Mouse (Mus musculus): ENCODE results near the gene Hs3st5. TPM values are rescaled to one million over a fixed set of nuclear protein-coding genes. Genes with fewer than 3 reads are reported as not detected.
A peak's percentile ranks its signal among the peaks of the same experiment; 100 is the strongest.
"Not testable (repeated sequence)": the region's sequence is repeated elsewhere in the genome, so short reads cannot be mapped to it uniquely, and the experiment has no call there.

Gene Hs3st5
- polyA plus RNA-seq, 1 experiment from 2014 or later: 4.1 TPM

DNA sequence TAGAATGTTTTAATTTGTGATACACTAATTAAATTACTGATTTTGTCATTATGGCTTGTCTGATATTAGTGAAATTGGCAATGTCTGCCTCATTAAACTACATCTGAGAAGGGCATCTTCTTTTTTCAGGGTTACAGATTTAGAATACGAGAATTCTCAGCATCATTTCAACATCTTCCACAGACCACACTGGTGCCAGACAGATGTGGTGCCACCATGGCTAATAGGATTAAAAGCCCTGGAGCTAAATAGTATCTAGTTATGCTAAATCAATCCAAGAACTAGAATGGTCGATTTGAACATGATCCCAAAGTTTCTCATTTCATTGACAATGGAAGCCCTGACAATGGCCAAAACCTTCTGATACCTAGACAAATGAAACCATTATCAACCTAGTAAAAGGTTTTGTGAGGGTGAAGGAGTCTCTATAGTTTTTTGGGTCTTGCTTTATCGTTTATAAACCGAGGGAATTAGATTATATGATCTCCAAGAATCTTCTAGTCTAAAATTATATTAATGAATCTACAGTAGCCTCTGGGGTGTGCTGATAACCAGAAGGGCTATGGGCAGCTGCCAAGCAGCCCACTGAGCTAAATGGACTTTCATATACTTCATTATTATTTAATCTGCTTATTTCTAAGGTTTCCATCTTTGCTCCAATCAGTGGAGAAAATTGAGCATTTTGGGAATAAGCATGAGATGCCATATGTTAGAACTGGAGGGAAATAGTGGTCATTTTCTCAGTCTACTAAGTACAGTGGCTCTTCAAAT lies 71.9 kb downstream of the Hs3st5 start:
- no peak overlapping the region for H3K27ac ChIP-seq (replicated peaks; ENCODE audit: low read depth, low read length)
- ATAC-seq (ENCODE audit: low read depth): no peak
- 68% methylated on average over 4 of the region's 4 CpGs for WGBS
- H3K4me1 ChIP-seq (ENCODE audit: control insufficient read depth, insufficient read depth, low read length): no peaks in the 10 kb centered on the region
- DNase-seq (ENCODE audit: low spot score): no peak
- no peaks in the 10 kb centered on the region for H3K36me3 ChIP-seq (ENCODE audit: control insufficient read depth, insufficient read depth, low read length)
- H3K4me2 ChIP-seq (ENCODE audit: low read depth, low read length): no peak overlapping the region
- no peaks in the 10 kb centered on the region for H3K27me3 ChIP-seq (replicated peaks; ENCODE audit: control insufficient read depth, insufficient read depth, low read length)
- no peak overlapping the region for H3K4me3 ChIP-seq (ENCODE audit: low read depth, low read length)
- H3K9ac ChIP-seq (ENCODE audit: low read depth, low read length): no peak overlapping the region
- H3K9me3 ChIP-seq (ENCODE audit: control insufficient read depth, low read length): no peaks in the 10 kb centered on the region

DNA sequence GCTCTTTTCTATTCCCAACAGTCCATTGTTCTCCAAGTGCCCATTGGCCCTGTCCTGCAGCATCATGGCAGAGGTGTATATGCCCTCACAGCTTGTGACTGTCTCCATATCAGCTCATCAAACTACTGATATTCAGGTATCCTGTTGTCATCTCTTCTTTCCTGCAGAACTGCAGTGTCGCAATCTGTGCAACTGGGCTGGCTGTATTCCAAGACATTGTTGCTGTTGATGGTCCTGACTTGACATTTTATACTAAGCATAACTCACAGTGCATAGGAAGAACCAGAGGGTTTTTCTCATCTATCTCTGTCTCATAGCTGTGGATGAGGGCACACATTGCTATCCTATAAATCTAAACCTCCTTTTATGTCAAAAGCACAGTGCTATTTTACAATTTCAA lies 103.8 kb downstream of the Hs3st5 start:
- H3K9me3 ChIP-seq (ENCODE audit: control insufficient read depth, low read length): no peaks in the 10 kb centered on the region
- WGBS: 59% methylated on average over 1 of the region's 1 CpGs
- no peak overlapping the region for H3K27ac ChIP-seq (replicated peaks; ENCODE audit: low read depth, low read length)
- H3K27me3 ChIP-seq (replicated peaks; ENCODE audit: control insufficient read depth, insufficient read depth, low read length): no peaks in the 10 kb centered on the region
- no peaks in the 10 kb centered on the region for H3K4me1 ChIP-seq (ENCODE audit: control insufficient read depth, insufficient read depth, low read length)
- H3K36me3 ChIP-seq (ENCODE audit: control insufficient read depth, insufficient read depth, low read length): no peaks in the 10 kb centered on the region
- no peak overlapping the region for H3K4me2 ChIP-seq (ENCODE audit: low read depth, low read length)
- H3K9ac ChIP-seq (ENCODE audit: low read depth, low read length): no peak overlapping the region
- H3K4me3 ChIP-seq (ENCODE audit: low read depth, low read length): no peak overlapping the region
- peak; percentile 39 for DNase-seq (ENCODE audit: low spot score)
- ATAC-seq (ENCODE audit: low read depth): no peak

DNA sequence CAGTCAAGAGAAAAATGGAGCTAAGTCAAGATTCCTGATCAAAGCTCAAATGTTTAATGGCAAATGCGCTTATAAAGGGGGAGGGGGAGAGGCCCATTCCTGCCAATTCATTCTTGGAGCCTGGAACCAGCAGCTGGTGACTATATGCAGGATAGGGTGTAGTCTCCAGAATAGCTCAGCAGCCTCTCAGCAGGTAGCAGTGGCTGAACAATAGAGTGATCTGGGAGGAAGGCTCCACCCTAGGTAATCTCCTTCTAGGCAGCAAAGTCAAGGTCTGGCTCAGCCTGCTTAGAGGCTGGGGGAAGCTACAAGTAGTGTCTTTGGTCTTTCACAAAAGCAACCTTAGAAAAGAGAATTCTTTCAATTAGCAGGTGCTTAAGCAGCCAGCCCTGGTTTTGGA lies 104.8 kb downstream of the Hs3st5 start:
- H3K9ac ChIP-seq (ENCODE audit: low read depth, low read length); H3K4me2 ChIP-seq (ENCODE audit: low read depth, low read length); H3K9me3 ChIP-seq (ENCODE audit: control insufficient read depth, low read length); H3K27me3 ChIP-seq (replicated peaks; ENCODE audit: control insufficient read depth, insufficient read depth, low read length); ATAC-seq (ENCODE audit: low read depth); H3K4me1 ChIP-seq (ENCODE audit: control insufficient read depth, insufficient read depth, low read length); H3K4me3 ChIP-seq (ENCODE audit: low read depth, low read length); DNase-seq (ENCODE audit: low spot score); H3K27ac ChIP-seq (replicated peaks; ENCODE audit: low read depth, low read length); H3K36me3 ChIP-seq (ENCODE audit: control insufficient read depth, insufficient read depth, low read length): not testable (repeated sequence)
- WGBS: 29% methylated on average over 1 of the region's 1 CpGs

DNA sequence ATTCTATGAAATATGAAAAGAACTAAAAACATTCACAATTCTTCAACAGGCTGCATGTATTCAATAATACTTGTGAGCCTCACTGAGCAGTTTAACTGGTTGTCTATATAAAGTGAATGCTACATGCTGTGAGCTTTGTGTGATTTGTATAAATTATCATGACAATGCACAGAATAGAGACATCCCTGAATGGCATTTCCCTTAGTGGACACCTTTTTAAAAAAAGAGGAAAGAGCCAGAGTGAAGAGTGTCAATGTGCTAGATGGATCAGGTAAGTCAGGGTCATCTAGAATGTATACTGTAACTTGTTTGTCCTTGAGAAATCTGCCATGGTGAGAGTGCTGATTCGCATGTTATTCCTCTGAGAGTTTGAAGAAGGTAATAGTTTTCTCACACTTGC lies 116.4 kb downstream of the Hs3st5 start:
- no peaks in the 10 kb centered on the region for H3K27me3 ChIP-seq (replicated peaks; ENCODE audit: control insufficient read depth, insufficient read depth, low read length)
- H3K4me2 ChIP-seq (ENCODE audit: low read depth, low read length): no peak overlapping the region
- no peak for DNase-seq (ENCODE audit: low spot score)
- H3K36me3 ChIP-seq (ENCODE audit: control insufficient read depth, insufficient read depth, low read length): no peaks in the 10 kb centered on the region
- no peak overlapping the region for H3K9ac ChIP-seq (ENCODE audit: low read depth, low read length)
- no peak overlapping the region for H3K27ac ChIP-seq (replicated peaks; ENCODE audit: low read depth, low read length)
- 87% methylated on average over 1 of the region's 1 CpGs for WGBS
- no peak overlapping the region for H3K4me3 ChIP-seq (ENCODE audit: low read depth, low read length)
- no peaks in the 10 kb centered on the region for H3K4me1 ChIP-seq (ENCODE audit: control insufficient read depth, insufficient read depth, low read length)
- no peaks in the 10 kb centered on the region for H3K9me3 ChIP-seq (ENCODE audit: control insufficient read depth, low read length)
- ATAC-seq (ENCODE audit: low read depth): no peak

DNA sequence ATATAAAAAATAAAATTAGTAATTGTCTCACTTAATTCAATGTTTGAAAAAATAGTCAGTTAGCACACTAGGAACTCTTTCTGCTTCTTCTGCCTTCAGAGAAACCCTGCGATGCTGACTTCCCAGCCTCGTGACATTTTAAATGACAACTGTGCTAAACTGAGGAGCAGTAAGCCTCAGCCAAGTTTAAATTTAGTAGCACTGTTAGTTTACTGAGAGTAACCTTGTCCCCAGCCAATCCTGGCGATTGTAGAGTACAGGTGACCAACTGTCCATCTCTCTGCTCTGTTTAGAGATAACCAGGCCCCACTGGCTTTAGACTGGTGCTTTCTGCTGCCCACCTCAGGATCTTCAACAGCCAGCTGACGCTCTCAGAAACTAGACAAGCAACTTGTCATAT lies 121.3 kb downstream of the Hs3st5 start:
- H3K27ac ChIP-seq (replicated peaks; ENCODE audit: low read depth, low read length): no peak overlapping the region
- ATAC-seq (ENCODE audit: low read depth): no peak
- DNase-seq (ENCODE audit: low spot score): no peak
- 91% methylated on average over 4 of the region's 4 CpGs for WGBS
- no peaks in the 10 kb centered on the region for H3K36me3 ChIP-seq (ENCODE audit: control insufficient read depth, insufficient read depth, low read length)
- no peak overlapping the region for H3K4me2 ChIP-seq (ENCODE audit: low read depth, low read length)
- H3K9ac ChIP-seq (ENCODE audit: low read depth, low read length): no peak overlapping the region
- H3K9me3 ChIP-seq (ENCODE audit: control insufficient read depth, low read length): no peaks in the 10 kb centered on the region
- no peaks in the 10 kb centered on the region for H3K4me1 ChIP-seq (ENCODE audit: control insufficient read depth, insufficient read depth, low read length)
- no peak overlapping the region for H3K4me3 ChIP-seq (ENCODE audit: low read depth, low read length)
- H3K27me3 ChIP-seq (replicated peaks; ENCODE audit: control insufficient read depth, insufficient read depth, low read length): no peaks in the 10 kb centered on the region

DNA sequence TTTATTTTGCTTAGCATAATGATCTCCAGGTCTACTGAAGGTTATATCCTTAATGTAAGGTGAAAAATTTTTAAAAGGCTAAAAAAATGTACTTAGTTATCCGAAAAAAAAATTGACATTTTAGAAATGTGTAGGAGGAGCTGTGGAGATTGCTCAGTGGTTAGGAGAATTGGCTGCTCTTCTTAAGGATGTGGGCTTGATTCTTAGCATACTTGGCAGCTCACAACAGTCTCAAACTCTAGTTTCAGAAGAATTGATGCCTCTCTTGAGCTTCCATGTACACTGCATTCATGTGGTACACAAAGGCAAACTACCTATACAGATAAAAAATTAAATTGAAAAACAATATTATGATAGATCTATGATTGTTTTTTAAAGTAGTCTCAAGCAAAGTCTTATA lies 125.1 kb downstream of the Hs3st5 start:
- ATAC-seq (ENCODE audit: low read depth): no peak
- 72% methylated on average over 1 of the region's 1 CpGs for WGBS

DNA sequence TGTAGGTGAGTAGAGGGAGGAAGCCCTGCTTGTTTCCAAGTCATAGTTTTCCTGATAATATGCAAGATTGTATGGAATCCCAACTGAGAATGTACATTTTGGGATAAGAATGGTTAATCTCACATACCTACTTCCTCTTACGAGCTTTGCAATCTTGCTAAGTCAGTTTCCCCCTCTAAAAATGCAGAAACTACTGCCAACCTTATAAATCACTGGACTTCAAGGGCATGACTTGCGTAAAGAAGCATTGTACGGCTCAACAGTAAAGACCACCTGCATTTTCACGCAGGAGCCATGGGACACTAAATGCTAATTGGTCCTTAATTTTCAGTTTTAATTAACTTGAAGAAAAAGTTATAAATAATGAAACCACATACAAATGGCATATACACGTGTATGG lies 144.0 kb downstream of the Hs3st5 start:
- Histone ChIP-seq H3K4me3 (ENCODE audit: low read depth, low read length) (no peak overlapping the region), H3K27ac (replicated peaks; ENCODE audit: low read depth, low read length) (no peak overlapping the region), H3K9me3 (ENCODE audit: control insufficient read depth, low read length) (no peaks in the 10 kb centered on the region), H3K27me3 (replicated peaks; ENCODE audit: control insufficient read depth, insufficient read depth, low read length) (no peaks in the 10 kb centered on the region), H3K36me3 (ENCODE audit: control insufficient read depth, insufficient read depth, low read length) (no peaks in the 10 kb centered on the region), H3K4me1 (ENCODE audit: control insufficient read depth, insufficient read depth, low read length) (no peaks in the 10 kb centered on the region), H3K4me2 (ENCODE audit: low read depth, low read length) (no peak overlapping the region), H3K9ac (ENCODE audit: low read depth, low read length) (no peak overlapping the region)
- no peak for ATAC-seq (ENCODE audit: low read depth)
- 74% methylated on average over 5 of the region's 5 CpGs for WGBS
- DNase-seq (ENCODE audit: low spot score): no peak

More for the DNA sequence above, 125.1 kb downstream of the Hs3st5 start:
- H3K9ac ChIP-seq (ENCODE audit: low read depth, low read length): no peak overlapping the region
- H3K4me3 ChIP-seq (ENCODE audit: low read depth, low read length): no peak overlapping the region
- no peaks in the 10 kb centered on the region for H3K27me3 ChIP-seq (replicated peaks; ENCODE audit: control insufficient read depth, insufficient read depth, low read length)
- H3K27ac ChIP-seq (replicated peaks; ENCODE audit: low read depth, low read length): no peak overlapping the region
- no peaks in the 10 kb centered on the region for H3K4me1 ChIP-seq (ENCODE audit: control insufficient read depth, insufficient read depth, low read length)
- no peak for DNase-seq (ENCODE audit: low spot score)
- no peaks in the 10 kb centered on the region for H3K9me3 ChIP-seq (ENCODE audit: control insufficient read depth, low read length)
- no peak overlapping the region for H3K4me2 ChIP-seq (ENCODE audit: low read depth, low read length)
- H3K36me3 ChIP-seq (ENCODE audit: control insufficient read depth, insufficient read depth, low read length): no peaks in the 10 kb centered on the region

DNA sequence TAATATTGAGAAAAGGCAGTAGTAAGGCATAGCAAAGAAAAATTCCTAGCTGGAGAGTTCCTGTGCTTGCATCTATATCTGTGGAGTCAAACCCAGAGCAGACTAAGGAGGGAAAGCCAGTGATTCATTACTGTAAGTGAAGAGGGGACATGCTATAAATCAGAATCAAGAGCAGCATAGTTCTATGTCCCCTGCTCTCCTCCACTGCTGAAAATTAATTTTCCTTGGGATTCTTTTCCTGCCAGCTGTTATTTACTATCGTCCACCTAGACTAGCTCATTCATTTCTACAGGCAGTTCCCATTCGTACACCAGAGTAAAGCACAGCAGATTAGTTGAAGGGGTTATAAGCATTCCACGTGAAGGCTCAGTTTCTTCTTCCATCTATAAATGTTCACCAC lies 207.4 kb downstream of the Hs3st5 start:
- ATAC-seq (ENCODE audit: low read depth): no peak
- Histone ChIP-seq H3K36me3 (ENCODE audit: control insufficient read depth, insufficient read depth, low read length) (no peaks in the 10 kb centered on the region), H3K4me3 (ENCODE audit: low read depth, low read length) (no peak overlapping the region), H3K27me3 (replicated peaks; ENCODE audit: control insufficient read depth, insufficient read depth, low read length) (no peaks in the 10 kb centered on the region), H3K4me2 (ENCODE audit: low read depth, low read length) (no peak overlapping the region), H3K4me1 (ENCODE audit: control insufficient read depth, insufficient read depth, low read length) (no peaks in the 10 kb centered on the region), H3K9me3 (ENCODE audit: control insufficient read depth, low read length) (no peaks in the 10 kb centered on the region), H3K27ac (replicated peaks; ENCODE audit: low read depth, low read length) (no peak overlapping the region), H3K9ac (ENCODE audit: low read depth, low read length) (no peak overlapping the region)
- DNase-seq (ENCODE audit: low spot score): no peak
- 74% methylated on average over 3 of the region's 3 CpGs for WGBS

DNA sequence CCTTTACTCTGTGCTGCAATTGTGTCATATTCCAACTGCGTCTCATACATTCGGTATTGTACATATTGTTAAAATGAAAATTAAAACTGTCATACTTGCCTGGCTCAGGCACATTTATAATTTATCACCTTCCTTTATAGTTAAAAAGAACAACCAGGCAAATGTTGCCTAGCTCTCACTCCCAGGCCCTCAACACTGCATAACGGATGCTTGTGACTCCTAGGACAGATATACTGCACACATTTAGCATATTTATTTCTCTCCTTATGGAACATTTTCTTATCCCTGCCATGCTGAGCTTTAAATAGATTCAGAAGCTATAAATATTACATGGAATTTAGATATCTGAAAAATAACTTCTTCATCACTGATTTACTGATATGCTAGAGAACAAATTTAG lies 219.6 kb downstream of the Hs3st5 start:
- H3K36me3 ChIP-seq (ENCODE audit: control insufficient read depth, insufficient read depth, low read length): no peaks in the 10 kb centered on the region
- no peak overlapping the region for H3K4me3 ChIP-seq (ENCODE audit: low read depth, low read length)
- no peak overlapping the region for H3K27ac ChIP-seq (replicated peaks; ENCODE audit: low read depth, low read length)
- H3K27me3 ChIP-seq (replicated peaks; ENCODE audit: control insufficient read depth, insufficient read depth, low read length): no peaks in the 10 kb centered on the region
- DNase-seq (ENCODE audit: low spot score) (no peak), ATAC-seq (ENCODE audit: low read depth) (no peak)
- WGBS: 79% methylated on average over 3 of the region's 3 CpGs
- H3K4me2 ChIP-seq (ENCODE audit: low read depth, low read length): no peak overlapping the region
- no peaks in the 10 kb centered on the region for H3K9me3 ChIP-seq (ENCODE audit: control insufficient read depth, low read length)
- H3K9ac ChIP-seq (ENCODE audit: low read depth, low read length): no peak overlapping the region
- H3K4me1 ChIP-seq (ENCODE audit: control insufficient read depth, insufficient read depth, low read length): 0 out of 2 replicates have a peak, but pooled peaks cover 4% of the 10 kb centered on the region

Measured in embryonic facial prominence, embryonic 14.5 days (tissue).